Mouse (Mus musculus): ENCODE measurements around the gene Wdr17.
"Not testable (repeated sequence)": the region's sequence is repeated elsewhere in the genome, so short reads cannot be mapped to it uniquely, and the experiment has no call there.

Gene Wdr17

GRCm38 (mm10) chr8:54791858-54792698 lies 94.9 kb downstream of the Wdr17 start:
- DNase-seq (ENCODE audit: low spot score), result no peak

GRCm38 (mm10) chr8:54780134-54780942 lies 106.6 kb downstream of the Wdr17 start:
- DNase-seq (ENCODE audit: low spot score), result no peak

GRCm38 (mm10) chr8:54779317-54780133 lies 107.5 kb downstream of the Wdr17 start:
- DNase-seq (ENCODE audit: low spot score), result no peak

- DNase-seq (ENCODE audit: low spot score), result no peak
Measured at GRCm38 (mm10) chr8:54777012-54777411, 110.0 kb downstream of the Wdr17 start.

GRCm38 (mm10) chr8:54776241-54776640 lies 110.7 kb downstream of the Wdr17 start:
- DNase-seq (ENCODE audit: low spot score), result no peak

GRCm38 (mm10) chr8:54757646-54758045 lies 129.3 kb downstream of the Wdr17 start:
- no peak for DNase-seq (ENCODE audit: low spot score)

- DNase-seq (ENCODE audit: low spot score), result peak; percentile 33
Measured at GRCm38 (mm10) chr8:54736660-54737312, 150.2 kb downstream of the Wdr17 start.

GRCm38 (mm10) chr8:54724668-54725035 lies 162.3 kb downstream of the Wdr17 start:
- no peak for DNase-seq (ENCODE audit: low spot score)

- DNase-seq (ENCODE audit: low spot score), result peak; percentile 90
Measured at GRCm38 (mm10) chr8:54723976-54724667, 162.9 kb downstream of the Wdr17 start.

- DNase-seq (ENCODE audit: low spot score), result no peak
Measured at GRCm38 (mm10) chr8:54718515-54718914, 168.5 kb downstream of the Wdr17 start.

- no peak for DNase-seq (ENCODE audit: low spot score)
Measured at GRCm38 (mm10) chr8:54705743-54706142, 181.2 kb downstream of the Wdr17 start.

- DNase-seq (ENCODE audit: low spot score), result no peak
Measured at GRCm38 (mm10) chr8:54671806-54672205, 215.2 kb downstream of the Wdr17 start.

GRCm38 (mm10) chr8:54667756-54668155 lies 219.2 kb downstream of the Wdr17 start:
- peak; percentile 11 for DNase-seq (ENCODE audit: low spot score)

- DNase-seq (ENCODE audit: low spot score), result peak; percentile 21
Measured at GRCm38 (mm10) chr8:54660675-54661074, 226.3 kb downstream of the Wdr17 start.

- DNase-seq (ENCODE audit: low spot score), result no peak
Measured at GRCm38 (mm10) chr8:54659703-54660102, 227.3 kb downstream of the Wdr17 start.

GRCm38 (mm10) chr8:54638634-54639033 lies 248.3 kb downstream of the Wdr17 start:
- no peak for DNase-seq (ENCODE audit: low spot score)

- DNase-seq (ENCODE audit: low spot score), result not testable (repeated sequence)
Measured at GRCm38 (mm10) chr8:54616710-54617109, 270.3 kb downstream of the Wdr17 start.

- DNase-seq (ENCODE audit: low spot score), result no peak
Measured at GRCm38 (mm10) chr8:54610238-54610637, 276.7 kb downstream of the Wdr17 start.

- DNase-seq (ENCODE audit: low spot score), result no peak
Measured at GRCm38 (mm10) chr8:54609336-54609735, 277.6 kb downstream of the Wdr17 start.

- no peak for DNase-seq (ENCODE audit: low spot score)
Measured at GRCm38 (mm10) chr8:54603440-54603839, 283.5 kb downstream of the Wdr17 start.

GRCm38 (mm10) chr8:54600671-54601251 lies 286.2 kb downstream of the Wdr17 start, which contains the start of gene Spata4:
Spata4 (plus strand) TSS chr8:54600781.
- DNase-seq (ENCODE audit: low spot score), result no peak
